Mouse (Mus musculus): ENCODE data around the gene Gpr39. TPM values are rescaled to one million over a fixed set of nuclear protein-coding genes. Genes with fewer than 3 reads are reported as not detected.

Gpr39 gene
- polyA plus RNA-seq, 1 experiment from 2014 or later: 14.3 TPM

GRCm38 (mm10) chr1:125789804-125790203 is 113.0 kb downstream of the Gpr39 start:
- ATAC-seq (peak; percentile 44), DNase-seq (ENCODE audit: low read depth, low spot score) (no peak)
- in situ Hi-C loops (cut with MboI; ENCODE audit: low pct_unique_long_range_greater_than_20kb): loop anchor here (5.0 to 10.0 kb wide), 4 partner anchors 178 to 1145 kb away; no protein-coding TSS in a partner anchor
- peak; percentile 92 for TF ChIP-seq CTCF (IDR thresholded peaks at IDR 0.05)
- H3K27me3 ChIP-seq: no peaks in the 10 kb centered on the region
- ChIA-PET CTCF (interaction anchor here (0.8 to 2.5 kb wide), 14 partner anchors 9 to 1142 kb away, joined by 3 to 9 read pairs (median 3); no protein-coding TSS in a partner anchor), POLR2A (no interaction called here)

GRCm38 (mm10) chr1:125800506-125800905 is 123.7 kb downstream of the Gpr39 start:
- in situ Hi-C loops (cut with MboI; ENCODE audit: low pct_unique_long_range_greater_than_20kb): no loop called here
- CTCF ChIA-PET: no interaction called here

GRCm38 (mm10) chr1:125808426-125808825 is 131.6 kb downstream of the Gpr39 start:
- ChIA-PET POLR2A (no interaction called here), CTCF (no interaction called here)
- TF ChIP-seq CTCF (IDR thresholded peaks at IDR 0.05): no peak
- H3K27me3 ChIP-seq: no peaks in the 10 kb centered on the region
- no peak for DNase-seq (ENCODE audit: low read depth, low spot score)
- no peak for ATAC-seq
- in situ Hi-C loops (cut with MboI; ENCODE audit: low pct_unique_long_range_greater_than_20kb): no loop called here

More at GRCm38 (mm10) chr1:125800506-125800905, 123.7 kb downstream of the Gpr39 start:
- no peaks in the 10 kb centered on the region for H3K27me3 ChIP-seq
- ATAC-seq (no peak), DNase-seq (ENCODE audit: low read depth, low spot score) (no peak)
- TF ChIP-seq CTCF (IDR thresholded peaks at IDR 0.05): no peak
- POLR2A ChIA-PET: no interaction called here

GRCm38 (mm10) chr1:125813141-125813782 is 136.5 kb downstream of the Gpr39 start:
- ChIA-PET POLR2A (no interaction called here), CTCF (no interaction called here)
- no peaks in the 10 kb centered on the region for H3K27me3 ChIP-seq
- in situ Hi-C loops (cut with MboI; ENCODE audit: low pct_unique_long_range_greater_than_20kb): no loop called here
- no peak for TF ChIP-seq CTCF (IDR thresholded peaks at IDR 0.05)
- ATAC-seq (no peak), DNase-seq (ENCODE audit: low read depth, low spot score) (no peak)

DNA sequence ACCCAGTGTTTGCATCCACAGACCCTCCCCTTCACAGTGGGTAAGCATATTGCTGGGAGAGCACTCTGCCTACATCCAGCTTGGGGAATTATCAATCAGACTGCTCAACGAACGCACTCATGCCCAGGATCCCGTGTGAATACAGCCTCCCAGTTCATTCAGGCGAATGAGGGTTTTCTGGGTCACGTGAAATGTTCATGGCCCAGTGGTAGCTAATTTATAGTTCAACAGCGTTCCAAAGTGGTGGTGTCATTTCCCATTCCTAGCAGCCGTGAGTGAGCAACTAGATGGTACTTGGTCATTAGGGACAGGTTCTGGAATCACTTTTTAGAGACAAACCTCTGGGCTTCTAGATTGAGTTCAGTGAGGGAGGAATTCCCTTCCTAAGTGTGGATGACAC is 144.3 kb downstream of the Gpr39 start:
- no peaks in the 10 kb centered on the region for H3K27me3 ChIP-seq
- in situ Hi-C loops (cut with MboI; ENCODE audit: low pct_unique_long_range_greater_than_20kb): no loop called here
- ChIA-PET POLR2A (no interaction called here), CTCF (no interaction called here)
- TF ChIP-seq CTCF (IDR thresholded peaks at IDR 0.05): no peak
- ATAC-seq: peak; percentile 81
- DNase-seq (ENCODE audit: low read depth, low spot score): peak; percentile 4

GRCm38 (mm10) chr1:125823611-125824010 is 146.8 kb downstream of the Gpr39 start:
- ATAC-seq: no peak
- POLR2A ChIA-PET: no interaction called here
- TF ChIP-seq CTCF (IDR thresholded peaks at IDR 0.05): no peak
- in situ Hi-C loops (cut with MboI; ENCODE audit: low pct_unique_long_range_greater_than_20kb): no loop called here
- CTCF ChIA-PET: no interaction called here
- H3K27me3 ChIP-seq: no peaks in the 10 kb centered on the region
- no peak for DNase-seq (ENCODE audit: low read depth, low spot score)

- no peak for TF ChIP-seq CTCF (IDR thresholded peaks at IDR 0.05)
- CTCF ChIA-PET: interaction anchor here (0.8 kb wide), 1 partner anchor 594 kb away, joined by 3 read pairs; no protein-coding TSS in a partner anchor
- in situ Hi-C loops (cut with MboI; ENCODE audit: low pct_unique_long_range_greater_than_20kb): no loop called here
- no peak for ATAC-seq
- no peaks in the 10 kb centered on the region for H3K27me3 ChIP-seq
- DNase-seq (ENCODE audit: low read depth, low spot score): no peak
- POLR2A ChIA-PET: no interaction called here
Observed at GRCm38 (mm10) chr1:125837507-125837906, 160.7 kb downstream of the Gpr39 start.

GRCm38 (mm10) chr1:125839746-125840392 is 163.1 kb downstream of the Gpr39 start:
- H3K27me3 ChIP-seq: no peaks in the 10 kb centered on the region
- ChIA-PET POLR2A (no interaction called here), CTCF (interaction anchor here (1.3 to 1.4 kb wide), 2 partner anchors 10 to 13 kb away, joined by 3 to 4 read pairs; no protein-coding TSS in a partner anchor)
- no peak for TF ChIP-seq CTCF (IDR thresholded peaks at IDR 0.05)
- ATAC-seq: no peak
- in situ Hi-C loops (cut with MboI; ENCODE audit: low pct_unique_long_range_greater_than_20kb): no loop called here
- DNase-seq (ENCODE audit: low read depth, low spot score): no peak

GRCm38 (mm10) chr1:125854646-125855045 is 177.9 kb downstream of the Gpr39 start:
- H3K27me3 ChIP-seq: no peaks in the 10 kb centered on the region
- no peak for ATAC-seq
- no peak for TF ChIP-seq CTCF (IDR thresholded peaks at IDR 0.05)
- ChIA-PET POLR2A (no interaction called here), CTCF (interaction anchor here (0.7 kb wide), 1 partner anchor 22 kb away, joined by 3 read pairs; no protein-coding TSS in a partner anchor)
- in situ Hi-C loops (cut with MboI; ENCODE audit: low pct_unique_long_range_greater_than_20kb): no loop called here
- no peak for DNase-seq (ENCODE audit: low read depth, low spot score)

DNA sequence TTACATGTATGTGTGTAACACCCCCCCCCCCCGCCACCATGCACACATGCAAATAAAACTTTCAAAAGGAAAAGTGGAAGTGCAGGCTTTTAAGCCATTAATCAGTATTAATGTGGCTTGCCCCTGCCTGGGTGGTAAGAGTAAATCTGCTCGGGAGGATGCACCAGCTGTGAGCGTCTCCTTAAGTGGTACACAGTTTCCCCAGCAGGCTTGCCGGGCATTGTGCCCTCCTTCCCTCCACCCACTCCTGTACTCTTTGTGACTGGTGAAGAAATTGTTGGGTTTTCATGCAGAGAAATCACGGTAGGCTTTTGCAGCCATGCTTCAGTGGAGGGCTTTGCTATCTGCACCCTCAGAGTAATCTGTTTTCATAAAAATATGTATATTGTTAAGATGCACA is 181.8 kb downstream of the Gpr39 start:
- no peak for ATAC-seq
- ChIA-PET POLR2A (no interaction called here), CTCF (interaction anchor here (0.7 kb wide), 1 partner anchor 79 kb away, joined by 3 read pairs; no protein-coding TSS in a partner anchor)
- in situ Hi-C loops (cut with MboI; ENCODE audit: low pct_unique_long_range_greater_than_20kb): no loop called here
- no peak for DNase-seq (ENCODE audit: low read depth, low spot score)
- TF ChIP-seq CTCF (IDR thresholded peaks at IDR 0.05): no peak
- no peaks in the 10 kb centered on the region for H3K27me3 ChIP-seq

- ChIA-PET CTCF (interaction anchor here (0.7 kb wide), 1 partner anchor 157 kb away, joined by 3 read pairs; no protein-coding TSS in a partner anchor), POLR2A (no interaction called here)
- DNase-seq (ENCODE audit: low read depth, low spot score) (no peak), ATAC-seq (no peak)
- no peaks in the 10 kb centered on the region for H3K27me3 ChIP-seq
- in situ Hi-C loops (cut with MboI; ENCODE audit: low pct_unique_long_range_greater_than_20kb): no loop called here
- TF ChIP-seq CTCF (IDR thresholded peaks at IDR 0.05): no peak
Observed at GRCm38 (mm10) chr1:125870056-125870455, 193.3 kb downstream of the Gpr39 start.

Measured in Patski (cell line).